ENCODE assay signal across 28 mouse cellular contexts in genomic region chr2:126195631-126196356, GRCm38 (mm10). TPM values are rescaled to one million over a fixed set of nuclear protein-coding genes. Genes with fewer than 3 reads are reported as not detected.
"Had no signal": no experiment of that assay in that cellular context is flagged by ENCODE, and none has a peak within 500 bp of the region (broad histone marks: within the 10 kb centered on the region; RNA-seq: fewer than 3 reads in every experiment).

No protein-coding gene starts in this region.

- H3K9me3 ChIP-seq: limb, embryonic 12.5 days; midbrain, embryonic 12.5 days; stomach, embryonic 15.5 days had no signal

- H3K9ac ChIP-seq: limb, embryonic 12.5 days; liver, embryonic 14.5 days; liver, postnatal 0 days; lung, embryonic 14.5 days; midbrain, embryonic 12.5 days; stomach, embryonic 15.5 days had no signal

- ATAC-seq: liver, postnatal 0 days; lung, postnatal 0 days; midbrain, embryonic 16.5 days had no signal

- H3K4me1 ChIP-seq: limb, embryonic 12.5 days; midbrain, embryonic 12.5 days; stomach, embryonic 15.5 days had no signal

- H3K27ac ChIP-seq: kidney, postnatal 0 days; layer of hippocampus, adult 2 months; left cerebral cortex, adult 2 months; limb, embryonic 12.5 days; liver, embryonic 14.5 days; macrophage; midbrain, embryonic 12.5 days; stomach, embryonic 15.5 days had no signal

- H3K36me3 ChIP-seq: limb, embryonic 12.5 days; midbrain, embryonic 12.5 days; stomach, embryonic 15.5 days had no signal

- H3K4me2 ChIP-seq: limb, embryonic 12.5 days; liver, embryonic 11.5 days; lung, embryonic 14.5 days; midbrain, embryonic 12.5 days; stomach, embryonic 15.5 days had no signal

- H3K27me3 ChIP-seq: limb, embryonic 12.5 days; midbrain, embryonic 12.5 days; stomach, embryonic 15.5 days had no signal

- DNase-seq: kidney, adult 2 months; kidney, postnatal 25 days; layer of hippocampus, adult 9-11 months; layer of hippocampus, postnatal 36 days; liver, postnatal 0 days; lung, embryonic 14.5 days; right cerebral cortex, postnatal 14 days; spleen, adult 18-20 months; thymus, postnatal 25 days had no signal

- H3K4me3 ChIP-seq: layer of hippocampus, adult 2 months; left cerebral cortex, adult 2 months; limb, embryonic 12.5 days; midbrain, embryonic 12.5 days; stomach, embryonic 15.5 days had no signal

RNA-seq across cellular contexts. Expression of gene Gm17555, which starts 19.1 kb away (rescaled TPM):
- total RNA-seq: layer of hippocampus, adult 2 months; layer of hippocampus, postnatal 36 days; left cerebral cortex, adult 2 months; left cerebral cortex, postnatal 10 days; left cerebral cortex, postnatal 36 days; megakaryocyte, adult 5-6 weeks had no signal
- polyA plus RNA-seq: kidney, adult 2 months; kidney, embryonic 14.5 days; kidney, postnatal 0 days; large intestine, adult 2 months; limb, embryonic 12.5 days; liver, embryonic 11.5 days; liver, embryonic 14.5 days; liver, postnatal 0 days; lung, embryonic 14.5 days; lung, postnatal 0 days; macrophage; midbrain, embryonic 12.5 days; midbrain, embryonic 16.5 days; neural tube, embryonic 11.5 days; neural tube, embryonic 14.5 days; stomach, embryonic 15.5 days; thymus, postnatal 0 days had no signal

RNA-seq across cellular contexts. Expression of gene Fam227b, which starts 44.0 kb away (rescaled TPM):
- total RNA-seq: layer of hippocampus, adult 2 months; layer of hippocampus, postnatal 36 days; left cerebral cortex, adult 2 months; megakaryocyte, adult 5-6 weeks had no signal
- polyA plus RNA-seq: kidney, adult 2 months; kidney, embryonic 14.5 days; kidney, postnatal 0 days; large intestine, adult 2 months; limb, embryonic 12.5 days; liver, embryonic 11.5 days; liver, embryonic 14.5 days; liver, postnatal 0 days; lung, embryonic 14.5 days; lung, postnatal 0 days; macrophage; midbrain, embryonic 12.5 days; midbrain, embryonic 16.5 days; neural tube, embryonic 11.5 days; neural tube, embryonic 14.5 days; stomach, embryonic 15.5 days; thymus, postnatal 0 days had no signal
